Mouse (Mus musculus): ENCODE measurements around the gene Cldnd2. TPM values are rescaled to one million over a fixed set of nuclear protein-coding genes. Genes with fewer than 3 reads are reported as not detected.

The Cldnd2 gene
- polyA plus RNA-seq, 1 experiment from 2014 or later: not detected

DNA sequence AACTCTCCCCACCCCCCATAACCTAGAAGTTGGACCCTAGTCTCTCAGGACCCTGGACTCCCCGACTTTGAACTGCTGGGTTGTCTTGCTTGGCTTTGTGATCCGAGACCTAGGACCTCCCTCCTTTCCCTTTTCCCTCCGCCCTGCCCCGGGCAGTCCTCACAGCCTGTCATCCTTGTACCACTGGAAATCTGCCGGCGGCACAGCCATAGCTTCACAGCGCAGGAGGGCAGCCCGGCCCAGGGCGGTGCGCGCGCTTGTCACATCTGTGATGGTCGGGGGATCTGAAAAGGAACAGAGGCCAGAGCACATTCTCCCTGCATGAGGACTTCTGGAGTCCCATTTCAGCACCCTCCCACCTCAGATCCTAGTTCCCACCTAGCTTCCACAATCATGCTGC lies 35.8 kb downstream of the Cldnd2 start:
- 12% methylated on average over 13 of the region's 13 CpGs for WGBS (ENCODE audit: insufficient replicate concordance)
- Histone ChIP-seq H3K9ac (no peak overlapping the region), H3K4me3 (no peak overlapping the region), H3K9me3 (replicated peaks) (no peaks in the 10 kb centered on the region), H3K27me3 (replicated peaks) (peaks cover 73% of the 10 kb centered on the region), H3K27ac (no peak overlapping the region), H3K4me2 (no peak overlapping the region), H3K36me3 (no peaks in the 10 kb centered on the region), H3K4me1 (no peaks in the 10 kb centered on the region)
- 0 out of 2 replicates have a peak, but pooled peaks have one; percentile 18 for ATAC-seq

DNA sequence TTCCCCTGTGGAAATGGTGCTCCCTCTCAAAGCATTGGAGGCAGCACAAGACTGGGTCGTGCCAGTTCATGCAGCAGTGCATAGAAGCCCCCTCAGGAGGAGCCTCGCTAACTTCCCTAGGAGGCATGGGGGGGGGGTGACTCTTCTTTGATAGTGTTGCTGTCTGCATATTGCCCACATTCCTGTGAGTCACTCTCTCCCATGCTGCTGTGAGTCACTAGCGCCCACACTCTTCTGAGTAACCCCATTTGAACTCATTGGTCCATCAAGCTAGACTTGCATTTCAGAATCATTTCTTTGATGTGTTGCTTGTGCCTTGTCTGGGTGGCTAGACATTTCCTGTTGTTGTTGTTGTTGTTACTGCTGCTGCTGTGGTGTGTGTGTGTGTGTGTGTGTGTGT lies 40.6 kb downstream of the Cldnd2 start:
- no peak for ATAC-seq
- 46% methylated on average over 3 of the region's 3 CpGs for WGBS (ENCODE audit: insufficient replicate concordance)

DNA sequence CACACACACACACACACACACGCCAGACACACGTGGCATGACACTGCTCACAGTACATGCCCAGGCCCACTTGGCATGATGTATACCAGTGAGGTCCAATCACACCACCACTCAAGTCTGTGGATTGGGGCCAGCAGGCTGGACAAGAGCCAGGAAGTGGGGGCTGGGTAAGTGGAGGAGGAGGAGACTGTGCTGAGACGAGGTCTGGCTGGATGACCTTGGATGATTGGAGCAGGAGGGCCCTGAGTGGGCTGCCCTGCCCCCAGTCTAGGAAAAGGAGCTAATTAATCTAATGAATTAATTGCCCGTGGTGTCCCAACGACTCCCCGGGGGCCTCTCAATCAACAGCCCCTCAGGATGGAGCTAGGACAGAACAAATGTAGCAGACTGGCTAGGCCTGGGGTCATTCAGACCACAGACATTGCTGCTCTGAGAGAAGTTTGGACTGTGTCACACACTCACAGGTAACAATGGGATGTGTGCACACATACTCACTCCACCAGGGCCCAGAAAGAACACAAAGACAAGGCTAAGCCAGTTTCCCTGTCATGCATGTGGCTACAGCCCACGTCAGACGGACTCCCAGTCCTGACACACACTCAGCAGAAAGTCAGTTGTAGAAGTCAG lies 41.6 kb downstream of the Cldnd2 start:
- Histone ChIP-seq H3K27ac (no peak overlapping the region), H3K4me2 (no peak overlapping the region), H3K4me1 (no peaks in the 10 kb centered on the region), H3K36me3 (no peaks in the 10 kb centered on the region), H3K4me3 (no peak overlapping the region), H3K27me3 (replicated peaks) (peaks cover 27% of the 10 kb centered on the region), H3K9ac (no peak overlapping the region), H3K9me3 (replicated peaks) (no peaks in the 10 kb centered on the region)
- 45% methylated on average over 8 of the region's 8 CpGs for WGBS (ENCODE audit: insufficient replicate concordance)
- ATAC-seq: no peak

More for the DNA sequence above, 40.6 kb downstream of the Cldnd2 start:
- H3K9me3 ChIP-seq (replicated peaks): no peaks in the 10 kb centered on the region
- no peak overlapping the region for H3K4me2 ChIP-seq
- no peak overlapping the region for H3K9ac ChIP-seq
- no peaks in the 10 kb centered on the region for H3K4me1 ChIP-seq
- H3K27me3 ChIP-seq (replicated peaks): peaks cover 37% of the 10 kb centered on the region
- no peaks in the 10 kb centered on the region for H3K36me3 ChIP-seq
- no peak overlapping the region for H3K4me3 ChIP-seq
- no peak overlapping the region for H3K27ac ChIP-seq

DNA sequence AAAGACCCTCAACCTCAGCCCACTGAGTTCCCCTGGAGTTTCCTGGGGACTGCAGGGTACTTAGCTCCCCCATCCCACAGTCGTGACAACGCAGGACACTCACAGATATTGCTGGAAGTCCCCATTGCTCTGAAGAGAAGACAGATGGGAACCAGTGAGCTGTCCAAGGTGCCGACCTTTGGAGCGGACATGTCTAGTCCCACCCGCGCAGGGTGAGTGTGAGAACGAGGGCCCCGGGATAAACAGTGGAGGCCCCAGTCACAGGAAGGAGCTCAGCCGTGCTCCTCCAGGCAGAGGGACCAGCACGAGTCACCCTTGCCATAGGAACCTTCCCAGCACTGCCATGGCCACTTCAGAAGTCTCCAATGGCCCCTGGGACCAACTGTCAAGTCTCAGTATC lies 42.7 kb downstream of the Cldnd2 start:
- Histone ChIP-seq H3K9me3 (replicated peaks) (no peaks in the 10 kb centered on the region), H3K4me3 (no peak overlapping the region), H3K27me3 (replicated peaks) (peaks cover 24% of the 10 kb centered on the region), H3K27ac (no peak overlapping the region), H3K4me1 (no peaks in the 10 kb centered on the region), H3K4me2 (no peak overlapping the region), H3K36me3 (no peaks in the 10 kb centered on the region), H3K9ac (no peak overlapping the region)
- WGBS (ENCODE audit: insufficient replicate concordance): 7% methylated on average over 10 of the region's 10 CpGs
- ATAC-seq: no peak

DNA sequence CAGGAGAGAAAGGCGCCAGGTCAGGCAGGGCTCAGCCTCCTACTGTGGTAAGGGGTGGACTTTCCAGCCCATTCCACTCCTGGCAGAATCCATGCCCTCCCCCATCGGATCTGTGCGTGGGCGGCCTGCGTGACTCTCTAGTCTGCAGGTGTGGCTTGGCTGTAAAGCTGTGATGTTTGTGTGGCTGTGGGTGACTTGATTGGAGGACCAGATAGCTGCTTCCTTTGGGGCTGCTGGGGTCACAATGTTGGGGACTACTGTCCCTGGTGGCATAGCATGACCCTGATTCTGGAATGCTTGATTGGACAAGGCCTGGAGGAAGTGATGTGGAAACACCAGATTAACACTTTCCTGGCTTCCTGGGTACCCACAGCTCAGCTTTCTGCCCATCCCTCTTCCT lies 48.1 kb downstream of the Cldnd2 start:
- Histone ChIP-seq H3K36me3 (no peaks in the 10 kb centered on the region), H3K4me3 (no peak overlapping the region), H3K27me3 (replicated peaks) (peaks cover 47% of the 10 kb centered on the region), H3K27ac (no peak overlapping the region), H3K9ac (no peak overlapping the region), H3K4me2 (no peak overlapping the region), H3K9me3 (replicated peaks) (no peaks in the 10 kb centered on the region), H3K4me1 (no peaks in the 10 kb centered on the region)
- no peak for ATAC-seq
- 33% methylated on average over 5 of the region's 5 CpGs for WGBS (ENCODE audit: insufficient replicate concordance)

DNA sequence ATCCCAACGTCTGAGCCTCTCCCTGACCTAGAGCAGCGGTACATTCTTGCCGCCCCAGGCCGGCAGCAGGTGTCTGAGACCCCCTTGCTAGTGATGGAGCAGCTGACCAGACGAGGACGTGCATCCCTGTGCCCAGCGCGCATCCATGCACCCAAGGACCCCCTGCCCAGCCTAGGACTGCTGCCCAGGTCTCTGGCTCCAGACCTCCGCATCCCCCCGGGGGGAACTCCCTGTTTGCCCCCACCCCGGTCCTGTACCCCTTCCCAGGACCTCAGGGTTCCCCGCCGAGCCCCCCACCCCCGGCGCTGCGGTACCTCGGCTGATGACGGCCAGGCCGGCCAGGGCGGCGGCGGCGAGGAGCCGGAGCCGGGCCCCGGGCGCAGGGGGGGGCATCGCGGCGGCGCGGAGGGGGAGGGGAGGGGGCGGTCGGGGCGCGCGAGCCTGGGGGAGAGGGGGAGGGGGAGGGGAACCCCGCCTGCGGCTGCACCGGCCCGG lies 49.1 kb downstream of the Cldnd2 start, which contains the start of gene Iglon5:
Gene Iglon5 (minus strand): TSS at position 445 of the 495 bp plus-strand sequence.
- Histone ChIP-seq H3K9me3 (replicated peaks) (no peaks in the 10 kb centered on the region), H3K36me3 (no peaks in the 10 kb centered on the region), H3K27me3 (replicated peaks) (peaks cover 47% of the 10 kb centered on the region), H3K4me3 (peak within 1 kb of the TSS; percentile 40), H3K4me2 (peak within 1 kb of the TSS; percentile 58), H3K4me1 (no peaks in the 10 kb centered on the region), H3K9ac (peak within 1 kb of the TSS; percentile 12; the same call in 1 of the 2 replicates), H3K27ac (no peak within 1 kb of the TSS)
- no peak for ATAC-seq
- WGBS (ENCODE audit: insufficient replicate concordance): 5% methylated on average over 12 of the region's 41 CpGs

DNA sequence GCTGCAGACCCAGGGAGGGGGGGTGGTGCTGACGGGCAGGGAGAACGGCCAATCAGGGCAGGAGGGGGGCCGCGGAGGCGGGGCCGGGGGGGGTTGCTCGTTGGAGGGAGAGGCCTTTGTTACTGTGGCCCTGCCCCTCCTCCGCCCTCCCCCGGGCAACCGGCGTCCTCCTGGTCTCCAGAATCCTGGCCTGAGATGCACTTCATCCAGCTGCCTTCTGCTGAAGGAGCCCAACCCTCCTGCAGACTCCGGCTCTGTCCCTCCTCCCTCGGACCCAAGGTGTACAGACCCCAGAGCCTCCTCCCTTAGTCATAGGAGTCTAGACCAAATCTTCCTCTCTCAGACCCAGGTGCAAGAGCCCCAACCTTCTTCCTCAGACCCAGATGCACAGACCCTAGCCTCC lies 49.6 kb downstream of the Cldnd2 start:
- peaks cover 52% of the 10 kb centered on the region for H3K27me3 ChIP-seq (replicated peaks)
- no peaks in the 10 kb centered on the region for H3K36me3 ChIP-seq
- H3K27ac ChIP-seq: no peak overlapping the region
- no peaks in the 10 kb centered on the region for H3K4me1 ChIP-seq
- 11% methylated on average over 7 of the region's 13 CpGs for WGBS (ENCODE audit: insufficient replicate concordance)
- H3K9me3 ChIP-seq (replicated peaks): no peaks in the 10 kb centered on the region
- ATAC-seq: no peak
- H3K4me2 ChIP-seq: peak overlapping the region; percentile 58
- peak overlapping the region; percentile 12; the same call in 1 of the 2 replicates for H3K9ac ChIP-seq
- peak overlapping the region; percentile 40 for H3K4me3 ChIP-seq

DNA sequence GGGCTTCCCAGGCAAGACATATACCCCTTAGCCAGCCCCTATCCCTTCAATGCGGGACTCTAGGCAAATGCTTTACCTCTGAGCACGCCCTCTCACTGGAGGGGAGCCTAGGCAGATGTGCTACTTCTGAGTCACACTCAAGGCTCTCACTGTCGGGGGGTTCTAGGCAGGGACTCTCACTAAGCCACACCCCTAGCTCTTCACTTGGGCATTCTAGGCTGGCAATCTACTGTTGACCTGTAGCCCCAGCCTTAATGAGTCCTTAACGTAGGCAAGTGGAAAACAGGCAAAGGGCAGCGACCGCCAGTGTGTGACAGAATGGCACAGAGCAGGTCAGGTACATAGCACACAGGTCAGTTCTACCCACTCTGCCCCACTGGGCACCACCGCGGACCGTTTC lies 50.3 kb downstream of the Cldnd2 start:
- H3K4me2 ChIP-seq: no peak overlapping the region
- H3K4me3 ChIP-seq: no peak overlapping the region
- no peak overlapping the region for H3K9ac ChIP-seq
- no peak overlapping the region for H3K27ac ChIP-seq
- H3K36me3 ChIP-seq: no peaks in the 10 kb centered on the region
- ATAC-seq: no peak
- peaks cover 59% of the 10 kb centered on the region for H3K27me3 ChIP-seq (replicated peaks)
- H3K9me3 ChIP-seq (replicated peaks): no peaks in the 10 kb centered on the region
- 47% methylated on average over 9 of the region's 9 CpGs for WGBS (ENCODE audit: insufficient replicate concordance)
- H3K4me1 ChIP-seq: no peaks in the 10 kb centered on the region

Small RNAs within 50 kb of the gene (microRNA-seq; reads per million reads assigned to microRNA genes)
- 2.1 reads per million for gene Mir7051

Other genes starting within 250 kb of the Cldnd2 start
- gene Zfp715, start 127.5 kb upstream of the Cldnd2 start, polyA plus RNA-seq (2016; fragmentation: Nextera tagmentation; extraction: Ambion mirVana): 7.0 and 7.2 TPM in 2 replicates
- gene Siglecf, start 89.4 kb upstream of the Cldnd2 start, polyA plus RNA-seq (2016; fragmentation: Nextera tagmentation; extraction: Ambion mirVana): 2.4 and 2.7 TPM in 2 replicates
- 0.20 and 0.30 TPM in 2 replicates for gene Siglecg, start 32.6 kb upstream of the Cldnd2 start, polyA plus RNA-seq (2016; fragmentation: Nextera tagmentation; extraction: Ambion mirVana)
- not detected in 2 replicates for gene Lim2, start 13.1 kb upstream of the Cldnd2 start, polyA plus RNA-seq (2016; fragmentation: Nextera tagmentation; extraction: Ambion mirVana)
- gene Nkg7, start 3.7 kb upstream of the Cldnd2 start, polyA plus RNA-seq (2016; fragmentation: Nextera tagmentation; extraction: Ambion mirVana): 3.8 and 4.4 TPM in 2 replicates
- 238 and 249 TPM in 2 replicates for gene Etfb, start 3.3 kb downstream of the Cldnd2 start, polyA plus RNA-seq (2016; fragmentation: Nextera tagmentation; extraction: Ambion mirVana)
- gene Gm45233, start 3.3 kb downstream of the Cldnd2 start, polyA plus RNA-seq (2016; fragmentation: Nextera tagmentation; extraction: Ambion mirVana): 0.26 and 0.59 TPM in 2 replicates
- gene Vsig10l, start 22.4 kb downstream of the Cldnd2 start, polyA plus RNA-seq (2016; fragmentation: Nextera tagmentation; extraction: Ambion mirVana): 1.2 and 2.3 TPM in 2 replicates
- gene Iglon5, start 49.3 kb downstream of the Cldnd2 start, polyA plus RNA-seq (2016; fragmentation: Nextera tagmentation; extraction: Ambion mirVana): 0.05 TPM in 1 of 2 replicates, not detected in the other
- not detected in 2 replicates for gene 4931406B18Rik, start 65.2 kb downstream of the Cldnd2 start, polyA plus RNA-seq (2016; fragmentation: Nextera tagmentation; extraction: Ambion mirVana)
- gene Cd33, start 103.6 kb downstream of the Cldnd2 start, polyA plus RNA-seq (2016; fragmentation: Nextera tagmentation; extraction: Ambion mirVana): 1.5 and 1.6 TPM in 2 replicates
- gene Zfp658, start 121.5 kb downstream of the Cldnd2 start, polyA plus RNA-seq (2016; fragmentation: Nextera tagmentation; extraction: Ambion mirVana): 0.46 and 0.56 TPM in 2 replicates
- 3.4 and 3.5 TPM in 2 replicates for gene Zfp719, start 138.8 kb downstream of the Cldnd2 start, polyA plus RNA-seq (2016; fragmentation: Nextera tagmentation; extraction: Ambion mirVana)
- not detected in 2 replicates for gene Zfp819, start 166.4 kb downstream of the Cldnd2 start, polyA plus RNA-seq (2016; fragmentation: Nextera tagmentation; extraction: Ambion mirVana)
- not detected in 2 replicates for gene Ceacam18, start 193.9 kb downstream of the Cldnd2 start, polyA plus RNA-seq (2016; fragmentation: Nextera tagmentation; extraction: Ambion mirVana)
- 0.79 and 1.6 TPM in 2 replicates for gene Siglece, start 219.4 kb downstream of the Cldnd2 start, polyA plus RNA-seq (2016; fragmentation: Nextera tagmentation; extraction: Ambion mirVana)
- 5.9 and 8.0 TPM in 2 replicates for gene Ctu1, start 231.2 kb downstream of the Cldnd2 start, polyA plus RNA-seq (2016; fragmentation: Nextera tagmentation; extraction: Ambion mirVana)
- not detected in 2 replicates for gene Klk14, start 249.6 kb downstream of the Cldnd2 start, polyA plus RNA-seq (2016; fragmentation: Nextera tagmentation; extraction: Ambion mirVana)

All from liver, embryonic 12.5 days (tissue).